ENCODE assay signal across 8 mouse cellular contexts in genomic region chr11:80809666-80809992, GRCm38 (mm10). TPM values are rescaled to one million over a fixed set of nuclear protein-coding genes. Genes with fewer than 3 reads are reported as not detected.
DNase-seq lines count a peak whose midpoint lies in the region; ATAC-seq lines count a peak whose summit lies in the region.

No protein-coding gene starts in this region.

- DNase-seq in heart, postnatal 36 days: no peak
- DNase-seq in testis, postnatal 14 days (ENCODE audit: low spot score): no peak
- DNase-seq in gastrocnemius, postnatal 10 days: no peak

- H3K27ac ChIP-seq in heart, embryonic 14.5 days (replicated peaks in 1 of 2; ENCODE audit: control insufficient read depth in 1 of 2, insufficient read depth in 1 of 2, low read depth in 2 of 2, low read length in 2 of 2): peak overlapping the region; percentile 84 to 92
- H3K27ac ChIP-seq in brown adipose tissue, adult 24 weeks (replicated peaks; ENCODE audit: low read depth, low read length): no peak overlapping the region
- no peak overlapping the region for H3K27ac ChIP-seq in hindbrain, embryonic 13.5 days
- peak overlapping the region; percentile 61 for H3K27ac ChIP-seq in midbrain, embryonic 13.5 days

- no peaks in the 10 kb centered on the region for H3K27me3 ChIP-seq in heart, embryonic 14.5 days (ENCODE audit: control insufficient read depth, insufficient read depth, low read length)
- no peaks in the 10 kb centered on the region for H3K27me3 ChIP-seq in hindbrain, embryonic 13.5 days
- H3K27me3 ChIP-seq in midbrain, embryonic 13.5 days: no peaks in the 10 kb centered on the region; the same call in 1 of the 2 replicates

- intact Hi-C loops in heart, postnatal 36 days (cut with DNase I): no loop called here

- 0 out of 2 replicates have a peak, but pooled peaks cover 3% of the 10 kb centered on the region for H3K9me3 ChIP-seq in heart, embryonic 14.5 days (ENCODE audit: control insufficient read depth, low read length)
- H3K9me3 ChIP-seq in hindbrain, embryonic 13.5 days: no peaks in the 10 kb centered on the region
- no peaks in the 10 kb centered on the region for H3K9me3 ChIP-seq in midbrain, embryonic 13.5 days

- H3K4me1 ChIP-seq in heart, embryonic 14.5 days (ENCODE audit: control insufficient read depth in 2 of 2, insufficient read depth in 2 of 2, low read length in 2 of 2): peaks cover 10 to 19% of the 10 kb centered on the region in 2 experiments
- H3K4me1 ChIP-seq in brown adipose tissue, adult 24 weeks (ENCODE audit: control insufficient read depth, insufficient read depth, insufficient read length, low read length): no peaks in the 10 kb centered on the region
- peaks cover 17% of the 10 kb centered on the region for H3K4me1 ChIP-seq in hindbrain, embryonic 13.5 days (replicated peaks)
- H3K4me1 ChIP-seq in midbrain, embryonic 13.5 days (replicated peaks): peaks cover 23% of the 10 kb centered on the region

- H3K4me2 ChIP-seq in heart, embryonic 14.5 days (ENCODE audit: low read length): peak overlapping the region; percentile 84
- peak overlapping the region; percentile 88 for H3K4me2 ChIP-seq in hindbrain, embryonic 13.5 days
- peak overlapping the region; percentile 80 for H3K4me2 ChIP-seq in midbrain, embryonic 13.5 days (replicated peaks)

- peak overlapping the region; percentile 89 for H3K9ac ChIP-seq in heart, embryonic 14.5 days (ENCODE audit: low read length)
- H3K9ac ChIP-seq in hindbrain, embryonic 13.5 days: peak overlapping the region; percentile 83
- peak overlapping the region; percentile 77; the same call in 1 of the 2 replicates for H3K9ac ChIP-seq in midbrain, embryonic 13.5 days (replicated peaks)

- no peak for ATAC-seq in heart, embryonic 14.5 days (ENCODE audit: insufficient number of reproducible peaks, insufficient read depth, low FRiP score, low read depth)
- no peak for ATAC-seq in hindbrain, embryonic 13.5 days (ENCODE audit: low FRiP score)
- ATAC-seq in midbrain, embryonic 13.5 days: peak; percentile 55
- no peak for ATAC-seq in cerebellum, adult (ENCODE audit: insufficient number of reproducible peaks, low FRiP score, low TSS enrichment)

- H3K4me3 ChIP-seq in heart, embryonic 14.5 days (ENCODE audit: control insufficient read depth in 1 of 2, insufficient read depth in 1 of 2, low read depth in 1 of 2, low read length in 2 of 2): peak overlapping the region; percentile 70 to 83
- peak overlapping the region; percentile 87 for H3K4me3 ChIP-seq in brown adipose tissue, adult 24 weeks (ENCODE audit: insufficient read depth, low read depth, low read length)
- H3K4me3 ChIP-seq in hindbrain, embryonic 13.5 days: peak overlapping the region; percentile 52
- H3K4me3 ChIP-seq in midbrain, embryonic 13.5 days (replicated peaks): peak overlapping the region; percentile 55

- H3K36me3 ChIP-seq in heart, embryonic 14.5 days (ENCODE audit: control insufficient read depth, insufficient read depth, low read length): peaks cover 23% of the 10 kb centered on the region
- H3K36me3 ChIP-seq in hindbrain, embryonic 13.5 days: peaks cover 3% of the 10 kb centered on the region; the same call in 1 of the 2 replicates
- peaks cover 14% of the 10 kb centered on the region for H3K36me3 ChIP-seq in midbrain, embryonic 13.5 days

- WGBS in heart, embryonic 14.5 days: 20% methylated on average over 6 of the region's 6 CpGs
- WGBS in hindbrain, embryonic 13.5 days: 33% methylated on average over 5 of the region's 6 CpGs
- WGBS in midbrain, embryonic 13.5 days: 40% methylated on average over 5 of the region's 6 CpGs

RNA-seq across cellular contexts. Expression of gene Tmem98, which starts 0.3 kb away (rescaled TPM):
- polyA plus RNA-seq in heart, embryonic 14.5 days (2014; fragmentation: Nextera tagmentation; extraction: Ambion mirVana): 93.3 and 97.6 TPM in 2 replicates
- total RNA-seq in heart, postnatal 36 days (2021): 10 to 100 TPM; 14.9 to 18.3 TPM
- 2.3 and 2.7 TPM in 2 replicates for polyA plus RNA-seq in brown adipose tissue, adult 24 weeks (2012; ENCODE audit: insufficient read depth, insufficient read length, missing spikeins)
- 32.7 and 33.5 TPM in 2 replicates for polyA plus RNA-seq in hindbrain, embryonic 13.5 days (2015; fragmentation: Nextera tagmentation; extraction: Ambion mirVana)
- polyA plus RNA-seq in midbrain, embryonic 13.5 days (2015; fragmentation: Nextera tagmentation; extraction: Ambion mirVana): 41.7 and 48.6 TPM in 2 replicates
- 1 to 10 TPM; 8.6 to 9.1 TPM for total RNA-seq in gastrocnemius, postnatal 10 days (2021)

RNA-seq across cellular contexts. Expression of gene Myo1d, which starts 29.8 kb away (rescaled TPM):
- polyA plus RNA-seq in heart, embryonic 14.5 days (2014; fragmentation: Nextera tagmentation; extraction: Ambion mirVana): 8.9 and 9.6 TPM in 2 replicates
- 10 to 100 TPM in 1 of 2 experiments, 1 to 10 TPM in 1; 9.4 to 10.2 TPM for total RNA-seq in heart, postnatal 36 days (2021)
- 2.5 and 3.0 TPM in 2 replicates for polyA plus RNA-seq in brown adipose tissue, adult 24 weeks (2012; ENCODE audit: insufficient read depth, insufficient read length, missing spikeins)
- polyA plus RNA-seq in hindbrain, embryonic 13.5 days (2015; fragmentation: Nextera tagmentation; extraction: Ambion mirVana): 2.2 and 2.4 TPM in 2 replicates
- polyA plus RNA-seq in midbrain, embryonic 13.5 days (2015; fragmentation: Nextera tagmentation; extraction: Ambion mirVana): 1.5 and 2.1 TPM in 2 replicates
- total RNA-seq in gastrocnemius, postnatal 10 days (2021): 10 to 100 TPM in 1 of 2 experiments, 1 to 10 TPM in 1; 6.6 to 12.5 TPM

RNA-seq across cellular contexts. Expression of gene Spaca3, which starts 48.5 kb away (rescaled TPM):
- not detected in 2 replicates for polyA plus RNA-seq in heart, embryonic 14.5 days (2014; fragmentation: Nextera tagmentation; extraction: Ambion mirVana)
- not detected for total RNA-seq in heart, postnatal 36 days (2021)
- polyA plus RNA-seq in brown adipose tissue, adult 24 weeks (2012; ENCODE audit: insufficient read depth, insufficient read length, missing spikeins): not detected in 2 replicates
- polyA plus RNA-seq in hindbrain, embryonic 13.5 days (2015; fragmentation: Nextera tagmentation; extraction: Ambion mirVana): not detected in 2 replicates
- not detected in 2 replicates for polyA plus RNA-seq in midbrain, embryonic 13.5 days (2015; fragmentation: Nextera tagmentation; extraction: Ambion mirVana)
- total RNA-seq in gastrocnemius, postnatal 10 days (2021): not detected

Comparison
In these comparisons a context has a peak if more than half of its experiments do, and no peak if none do; other contexts are left out.
1. H3K27ac ChIP-seq: peak in heart, embryonic 14.5 days (2 of 2) and midbrain, embryonic 13.5 days (single experiment); none in brown adipose tissue, adult 24 weeks (single experiment) and hindbrain, embryonic 13.5 days (single experiment).
2. Peak in every context shown above with its lines, with median percentiles within 50 percentile points of each other: H3K4me2 ChIP-seq, H3K4me3 ChIP-seq and H3K9ac ChIP-seq.